In genomic region chr7:135961026-135961425, GRCm38 (mm10) we compare ENCODE assay signal across 11 mouse cellular contexts.
DNase-seq lines count a peak whose midpoint lies in the region; ATAC-seq and TF ChIP-seq lines count a peak whose summit lies in the region.
"Had no signal": no experiment of that assay in that cellular context is flagged by ENCODE, and none has a peak within 500 bp of the region (broad histone marks: within the 10 kb centered on the region; RNA-seq: fewer than 3 reads in every experiment).

No protein-coding gene starts in this region.

- H3K9ac ChIP-seq in lung, embryonic 14.5 days, result no peak overlapping the region
- H3K9ac ChIP-seq in forebrain, embryonic 15.5 days (replicated peaks), result no peak overlapping the region
- H3K9ac ChIP-seq: embryonic facial prominence, embryonic 12.5 days had no signal

- no peaks in the 10 kb centered on the region for H3K27me3 ChIP-seq in lung, embryonic 14.5 days (ENCODE audit: insufficient read depth, low read length)
- no peaks in the 10 kb centered on the region for H3K27me3 ChIP-seq in forebrain, embryonic 15.5 days
- H3K27me3 ChIP-seq: embryonic facial prominence, embryonic 12.5 days had no signal

- no peaks in the 10 kb centered on the region for H3K36me3 ChIP-seq in lung, embryonic 14.5 days (ENCODE audit: insufficient read depth)
- H3K36me3 ChIP-seq in forebrain, embryonic 15.5 days, result no peaks in the 10 kb centered on the region
- H3K36me3 ChIP-seq: embryonic facial prominence, embryonic 12.5 days had no signal

- no peak for TF ChIP-seq CTCF in lung, embryonic 14.5 days (IDR thresholded peaks at IDR 0.05; ENCODE audit: low read depth)

- H3K4me1 ChIP-seq in lung, embryonic 14.5 days (ENCODE audit: insufficient read depth), result no peaks in the 10 kb centered on the region
- peaks cover 30% of the 10 kb centered on the region for H3K4me1 ChIP-seq in forebrain, embryonic 15.5 days

- no peaks in the 10 kb centered on the region for H3K9me3 ChIP-seq in lung, embryonic 14.5 days (ENCODE audit: low read depth, low read length)
- no peaks in the 10 kb centered on the region for H3K9me3 ChIP-seq in forebrain, embryonic 15.5 days
- H3K9me3 ChIP-seq: embryonic facial prominence, embryonic 12.5 days had no signal

- no peak overlapping the region for H3K27ac ChIP-seq in lung, embryonic 14.5 days (ENCODE audit: low read depth)
- 0 out of 2 replicates have a peak overlapping the region, but pooled peaks have one; percentile 1 for H3K27ac ChIP-seq in forebrain, embryonic 15.5 days (replicated peaks)
- H3K27ac ChIP-seq: embryonic facial prominence, embryonic 12.5 days had no signal

- peak; percentile 7 for DNase-seq in lung, embryonic 14.5 days
- DNase-seq in lung, postnatal 36 days, result no peak
- peak; percentile 43 to 65 for DNase-seq in layer of hippocampus, adult 18-20 months (ENCODE audit: low spot score in 2 of 2)
- peak; percentile 23 for DNase-seq in right cerebral cortex, postnatal 4 days
- DNase-seq in MN1 (ENCODE audit: low spot score), result no peak
- no peak for DNase-seq in kidney, postnatal 25 days
- DNase-seq: adrenal gland, postnatal 25 days; lung, postnatal 14 days had no signal

- WGBS in lung, embryonic 14.5 days, result 59% methylated on average over 8 of the region's 8 CpGs
- 37% methylated on average over 8 of the region's 8 CpGs for WGBS in forebrain, embryonic 15.5 days

- H3K4me3 ChIP-seq in lung, embryonic 14.5 days (ENCODE audit: low read depth, low read length), result no peak overlapping the region
- H3K4me3 ChIP-seq in forebrain, embryonic 15.5 days, result no peak overlapping the region
- H3K4me3 ChIP-seq: embryonic facial prominence, embryonic 12.5 days had no signal

- ATAC-seq in lung, embryonic 14.5 days (ENCODE audit: insufficient read depth), result no peak
- peak; percentile 89 for ATAC-seq in forebrain, embryonic 15.5 days (replicated peaks)
- no peak for ATAC-seq in megakaryocyte progenitor cell, adult 5-6 weeks (replicated peaks; ENCODE audit: poor library complexity)

- no peak overlapping the region for H3K4me2 ChIP-seq in lung, embryonic 14.5 days
- no peak overlapping the region for H3K4me2 ChIP-seq in forebrain, embryonic 15.5 days (replicated peaks)
- H3K4me2 ChIP-seq: embryonic facial prominence, embryonic 12.5 days had no signal

Comparison
In these comparisons a context has a peak if more than half of its experiments do, and no peak if none do; other contexts are left out.
1. DNase-seq: peak in lung, embryonic 14.5 days (single experiment), layer of hippocampus, adult 18-20 months (2 of 2) and right cerebral cortex, postnatal 4 days (single experiment); none in lung, postnatal 36 days (single experiment), MN1 (single experiment) and kidney, postnatal 25 days (0 of 2).